Mouse (Mus musculus) inflammation-experienced regulatory T-cells, adult 6 months (primary cell): ENCODE measurements around the gene Medag. TPM values are rescaled to one million over a fixed set of nuclear protein-coding genes. Genes with fewer than 3 reads are reported as not detected.

Experiments used
- polyA plus RNA-seq, 3 experiments: library from polyadenylated mRNA; unstranded; fragments of 100-300 nt; shearing (Covaris generic); gene quantifications; one replicate each; pipeline ENCODE4 v1.2.1; 2017

The Medag gene
- polyA plus RNA-seq, 3 experiments from 2014 or later = 0.49 to 1.6 TPM; not detected in 1

Other genes with a start within 250 kb of the Medag start
- gene Uspl1, start 227.4 kb upstream of the Medag start, polyA plus RNA-seq = 10 to 100 TPM; 33.6 to 38.3 (median 34.7) TPM
- 1,000 to 10,000 TPM in 1 of 3 experiments, 100 to 1,000 TPM in 2; 359 to 1,026 (median 583) TPM for gene Hmgb1, start 227.3 kb upstream of the Medag start, polyA plus RNA-seq
- 1 to 10 TPM in 2 of 3 experiments, not detected in 1; 2.0 to 4.7 TPM for gene Alox5ap, start 147.0 kb upstream of the Medag start, polyA plus RNA-seq
- not detected for gene Tex26, start 27.9 kb downstream of the Medag start, polyA plus RNA-seq
- 1 to 10 TPM in 1 of 3 experiments, not detected in 2; 3.0 TPM for gene Wdr95, start 116.9 kb downstream of the Medag start, polyA plus RNA-seq
- gene Hsph1, start 224.6 kb downstream of the Medag start, polyA plus RNA-seq = 10 to 100 TPM; 15.8 to 35.5 (median 20.2) TPM